Mouse (Mus musculus): ENCODE results near the gene Gm4353. TPM values are rescaled to one million over a fixed set of nuclear protein-coding genes. Genes with fewer than 3 reads are reported as not detected.

Gm4353 gene
- polyA plus RNA-seq, 1 experiment from 2014 or later: 1.0 TPM

DNA sequence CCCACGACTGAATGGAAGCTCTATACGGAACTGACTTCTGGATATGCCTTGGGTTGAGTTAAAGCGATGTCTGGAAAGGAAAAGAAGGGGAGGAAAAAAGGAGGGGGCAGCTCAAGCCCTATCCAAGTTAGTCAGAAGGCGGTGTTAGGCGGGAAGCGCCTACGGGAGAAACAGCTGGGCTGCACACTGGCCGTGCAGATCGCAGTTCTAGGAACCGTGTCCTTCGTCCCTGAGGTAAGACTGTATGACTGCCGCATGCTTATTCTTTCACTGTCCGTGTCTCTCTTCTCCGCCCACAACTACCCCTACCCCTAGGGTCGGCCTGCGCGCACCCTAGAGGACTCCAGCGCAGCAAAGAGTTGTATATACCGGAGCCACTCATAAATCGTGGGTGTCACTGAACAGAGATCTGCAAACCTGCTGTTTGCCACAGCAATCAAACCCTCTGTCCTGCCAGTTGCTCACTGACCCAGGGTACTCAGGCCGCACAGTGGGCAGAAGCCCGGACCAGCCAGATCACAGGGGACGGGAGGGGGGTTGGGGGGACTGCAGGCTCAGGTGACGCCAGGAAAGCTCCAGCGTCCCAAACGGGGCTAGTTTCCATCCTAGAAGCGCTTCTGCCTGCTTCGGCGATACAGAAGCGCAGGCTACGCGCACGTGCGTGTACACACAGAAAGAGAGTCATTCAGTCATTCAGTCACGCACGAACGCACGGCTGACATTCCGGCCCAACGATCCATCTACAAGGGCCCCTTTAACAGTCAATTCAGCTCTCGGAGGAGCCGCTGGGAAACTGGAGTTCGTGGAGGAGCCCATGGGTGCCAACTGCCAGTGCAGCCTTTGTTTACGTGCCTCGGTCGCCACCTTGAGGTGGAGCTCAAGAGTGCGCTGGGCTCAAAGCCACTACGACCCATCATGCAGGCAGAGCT is 44.6 kb downstream of the Gm4353 start:
- H3K4me2 ChIP-seq (replicated peaks): peak overlapping the region; percentile 75
- peak; percentile 89 for ATAC-seq (replicated peaks)
- H3K27ac ChIP-seq (replicated peaks): peak overlapping the region; percentile 72
- H3K36me3 ChIP-seq: no peaks in the 10 kb centered on the region
- WGBS: under 1% methylated on average over 48 of the region's 48 CpGs
- no peaks in the 10 kb centered on the region for H3K9me3 ChIP-seq
- peak overlapping the region; percentile 53 for H3K4me3 ChIP-seq
- H3K4me1 ChIP-seq: peaks cover 42% of the 10 kb centered on the region
- peaks cover 12% of the 10 kb centered on the region; the same call in 1 of the 2 replicates for H3K27me3 ChIP-seq
- peak overlapping the region; percentile 43 for H3K9ac ChIP-seq (replicated peaks)

DNA sequence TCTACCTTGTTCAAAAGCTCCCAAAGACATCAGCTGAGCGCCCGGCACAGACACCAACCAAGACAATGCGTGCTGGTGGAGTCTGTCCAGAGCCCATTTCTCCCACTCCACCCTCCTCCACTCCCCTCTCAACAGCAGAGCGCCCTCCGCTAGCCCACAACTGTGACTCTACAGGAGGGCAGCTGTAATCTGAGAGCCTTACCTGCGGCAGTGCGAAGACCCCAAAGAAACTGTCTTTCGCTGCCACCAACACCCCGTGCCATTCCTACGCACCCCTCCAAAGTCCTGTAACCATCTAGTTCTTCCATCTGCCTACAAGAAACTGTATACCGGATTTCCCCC is 45.3 kb downstream of the Gm4353 start, which contains the start of gene 1110004F10Rik:
1110004F10Rik (plus strand) TSS at position 202 of the 342 bp plus-strand sequence.
- Histone ChIP-seq H3K27me3 (peaks cover 12% of the 10 kb centered on the region; the same call in 1 of the 2 replicates), H3K9me3 (no peaks in the 10 kb centered on the region), H3K36me3 (no peaks in the 10 kb centered on the region), H3K4me2 (replicated peaks) (peak within 1 kb of the TSS; percentile 75), H3K9ac (replicated peaks) (peak within 1 kb of the TSS; percentile 43), H3K4me1 (peaks cover 47% of the 10 kb centered on the region), H3K27ac (replicated peaks) (peak within 1 kb of the TSS; percentile 72), H3K4me3 (peak within 1 kb of the TSS; percentile 53)
- peak; percentile 12; the same call in 1 of the 2 replicates for ATAC-seq (replicated peaks)
- WGBS: under 1% methylated on average over 11 of the region's 11 CpGs

DNA sequence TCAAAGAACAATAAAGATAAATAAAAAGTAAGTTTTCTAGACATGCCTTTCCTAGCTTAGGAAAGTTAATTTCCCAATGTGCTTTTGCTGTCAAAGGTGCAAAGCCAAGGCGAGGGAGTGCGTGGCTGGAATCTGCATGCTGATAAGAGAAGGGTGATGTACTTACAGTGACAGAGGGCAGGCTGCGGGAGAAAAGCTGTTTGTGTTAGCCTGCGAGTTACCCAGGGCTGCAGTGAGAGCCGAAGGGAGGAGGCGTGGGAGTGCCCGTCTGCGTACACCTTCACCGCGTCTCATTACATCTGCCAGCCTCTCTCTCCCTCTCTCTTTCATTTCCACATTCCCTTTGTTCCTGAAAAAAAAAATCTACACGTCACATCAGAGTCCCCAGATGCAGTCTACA is 45.9 kb downstream of the Gm4353 start, which contains the start of gene Sox6:
Sox6 (minus strand) TSS at position 286 of the 400 bp plus-strand sequence.
- ATAC-seq (replicated peaks): no peak
- WGBS: under 1% methylated on average over 11 of the region's 11 CpGs
- H3K27ac ChIP-seq (replicated peaks): peak within 1 kb of the TSS; percentile 72
- H3K36me3 ChIP-seq: no peaks in the 10 kb centered on the region
- peak within 1 kb of the TSS; percentile 75 for H3K4me2 ChIP-seq (replicated peaks)
- peaks cover 12% of the 10 kb centered on the region; the same call in 1 of the 2 replicates for H3K27me3 ChIP-seq
- H3K9ac ChIP-seq (replicated peaks): peak within 1 kb of the TSS; percentile 43
- H3K4me3 ChIP-seq: peak within 1 kb of the TSS; percentile 53
- H3K4me1 ChIP-seq: peaks cover 54% of the 10 kb centered on the region
- H3K9me3 ChIP-seq: no peaks in the 10 kb centered on the region

DNA sequence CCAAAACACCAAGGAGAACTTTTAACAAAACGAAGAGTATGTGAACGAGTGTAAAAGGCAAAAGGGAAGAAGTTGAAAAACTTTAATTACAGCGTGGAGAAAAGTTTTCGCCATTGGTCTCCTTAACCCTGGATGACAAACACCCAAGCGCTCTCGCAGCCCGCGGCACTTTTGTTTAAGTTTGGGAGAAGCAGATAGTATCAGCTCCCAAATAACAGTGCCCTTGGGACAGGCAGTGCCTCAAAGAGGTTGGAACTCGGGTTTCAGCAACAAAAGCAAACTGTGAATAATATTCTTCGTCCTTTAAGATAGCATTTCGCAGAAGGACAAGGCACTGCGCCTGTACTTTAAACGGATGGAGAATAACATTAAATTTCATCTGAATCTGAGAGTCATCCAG is 46.4 kb downstream of the Gm4353 start:
- Histone ChIP-seq H3K4me1 (peaks cover 57% of the 10 kb centered on the region), H3K27me3 (peaks cover 12% of the 10 kb centered on the region; the same call in 1 of the 2 replicates), H3K9me3 (no peaks in the 10 kb centered on the region), H3K9ac (replicated peaks) (no peak overlapping the region), H3K4me3 (peak overlapping the region; percentile 53), H3K36me3 (no peaks in the 10 kb centered on the region), H3K27ac (replicated peaks) (no peak overlapping the region), H3K4me2 (replicated peaks) (peak overlapping the region; percentile 75)
- 4% methylated on average over 13 of the region's 13 CpGs for WGBS
- no peak for ATAC-seq (replicated peaks)

- no peak for ATAC-seq (replicated peaks)
- peak overlapping the region; percentile 75 for H3K4me2 ChIP-seq (replicated peaks)
- 0 out of 2 replicates have a peak overlapping the region, but pooled peaks have one; percentile 35 for H3K27ac ChIP-seq (replicated peaks)
- H3K27me3 ChIP-seq: peaks cover 12% of the 10 kb centered on the region; the same call in 1 of the 2 replicates
- H3K9ac ChIP-seq (replicated peaks): peak overlapping the region; percentile 13; the same call in 1 of the 2 replicates
- H3K36me3 ChIP-seq: no peaks in the 10 kb centered on the region
- H3K9me3 ChIP-seq: no peaks in the 10 kb centered on the region
- 38% methylated on average over 18 of the region's 18 CpGs for WGBS
- peak overlapping the region; percentile 53 for H3K4me3 ChIP-seq
- H3K4me1 ChIP-seq: peaks cover 64% of the 10 kb centered on the region
These were observed 47.6 kb downstream of the Gm4353 start for GRCm38 (mm10) chr7:116036591-116037555.

DNA sequence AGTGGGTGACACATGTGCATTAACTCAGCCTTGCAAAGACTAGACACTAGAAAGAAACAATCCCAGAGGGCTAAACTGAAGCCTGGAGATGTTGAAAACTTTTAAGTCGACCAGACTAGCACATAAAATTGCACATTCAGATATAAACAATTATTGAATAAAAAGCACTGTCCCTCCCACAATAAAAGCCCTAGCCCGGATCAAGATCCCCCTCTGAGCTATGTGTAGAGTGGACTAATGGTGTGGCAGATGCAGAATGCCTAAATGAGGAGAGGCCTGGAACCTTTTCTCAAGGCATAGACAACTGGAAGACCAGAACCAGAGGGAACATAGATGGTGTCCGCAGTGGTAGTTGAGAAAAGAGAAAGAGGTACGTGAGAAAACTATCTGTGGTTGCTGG is 48.9 kb downstream of the Gm4353 start:
- H3K4me1 ChIP-seq: peaks cover 77% of the 10 kb centered on the region
- H3K27ac ChIP-seq (replicated peaks): peak overlapping the region; percentile 87; the same call in 1 of the 2 replicates
- H3K9ac ChIP-seq (replicated peaks): no peak overlapping the region
- 37% methylated on average over 4 of the region's 4 CpGs for WGBS
- H3K27me3 ChIP-seq: peaks cover 12% of the 10 kb centered on the region; the same call in 1 of the 2 replicates
- H3K9me3 ChIP-seq: no peaks in the 10 kb centered on the region
- no peak for ATAC-seq (replicated peaks)
- peak overlapping the region; percentile 54 for H3K4me3 ChIP-seq
- peak overlapping the region; percentile 75 for H3K4me2 ChIP-seq (replicated peaks)
- H3K36me3 ChIP-seq: no peaks in the 10 kb centered on the region

DNA sequence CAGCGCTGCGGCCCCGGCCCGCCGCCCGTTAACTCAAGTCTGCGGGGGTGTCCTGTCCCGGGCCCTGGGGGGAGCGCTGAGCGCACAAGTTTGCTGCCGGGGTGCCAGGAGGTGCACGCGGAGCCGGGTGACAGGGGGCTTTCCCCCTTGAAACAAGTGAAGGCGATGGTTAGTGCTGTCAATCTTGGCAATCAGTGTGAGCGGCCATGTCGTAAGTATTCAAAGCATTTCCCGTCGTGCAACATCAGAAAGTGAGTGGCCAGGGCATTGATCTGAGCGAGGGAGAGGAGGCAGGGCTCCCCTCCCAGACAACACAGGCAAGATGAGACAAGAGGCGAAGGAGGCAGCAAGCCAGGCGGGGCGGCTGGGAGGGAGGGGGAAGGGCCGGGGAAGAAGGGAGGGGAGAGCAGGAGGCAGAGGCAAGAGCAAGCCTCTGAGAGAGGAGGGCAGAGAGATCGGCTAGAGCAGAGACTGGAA is 50.1 kb downstream of the Gm4353 start:
- Histone ChIP-seq H3K27me3 (peaks cover 12% of the 10 kb centered on the region; the same call in 1 of the 2 replicates), H3K9me3 (no peaks in the 10 kb centered on the region), H3K36me3 (no peaks in the 10 kb centered on the region), H3K4me3 (peak overlapping the region; percentile 54), H3K4me1 (peaks cover 79% of the 10 kb centered on the region), H3K9ac (replicated peaks) (peak overlapping the region; percentile 61), H3K4me2 (replicated peaks) (peak overlapping the region; percentile 75), H3K27ac (replicated peaks) (peak overlapping the region; percentile 87)
- ATAC-seq (replicated peaks): peak; percentile 57
- WGBS: 1% methylated on average over 25 of the region's 25 CpGs

- peaks cover 74% of the 10 kb centered on the region for H3K4me1 ChIP-seq
These were observed 50.8 kb downstream of the Gm4353 start for GRCm38 (mm10) chr7:116033371-116034241.

More at GRCm38 (mm10) chr7:116033371-116034241, 50.8 kb downstream of the Gm4353 start:
- peak overlapping the region; percentile 61 for H3K9ac ChIP-seq (replicated peaks)
- H3K36me3 ChIP-seq: no peaks in the 10 kb centered on the region
- peaks cover 12% of the 10 kb centered on the region; the same call in 1 of the 2 replicates for H3K27me3 ChIP-seq
- WGBS: under 1% methylated on average over 54 of the region's 54 CpGs
- no peaks in the 10 kb centered on the region for H3K9me3 ChIP-seq
- peak overlapping the region; percentile 54 for H3K4me3 ChIP-seq
- peak overlapping the region; percentile 87 for H3K27ac ChIP-seq (replicated peaks)
- peak; percentile 42 for ATAC-seq (replicated peaks)
- H3K4me2 ChIP-seq (replicated peaks): peak overlapping the region; percentile 75

Measured in forebrain, embryonic 15.5 days (tissue).